Mouse (Mus musculus): ENCODE data around the gene 1110008L16Rik. TPM values are rescaled to one million over a fixed set of nuclear protein-coding genes. Genes with fewer than 3 reads are reported as not detected.

1110008L16Rik gene
- polyA plus RNA-seq, 1 experiment from 2014 or later, result 13.3 TPM

GRCm38 (mm10) chr12:55426300-55426699 is 126.9 kb downstream of the 1110008L16Rik start:
- Histone ChIP-seq H3K9ac (replicated peaks; ENCODE audit: low read depth, low read length) (no peak overlapping the region), H3K4me2 (ENCODE audit: low read length) (no peak overlapping the region), H3K9me3 (ENCODE audit: control insufficient read depth, low read length) (no peaks in the 10 kb centered on the region), H3K4me1 (replicated peaks; ENCODE audit: control insufficient read depth, insufficient read depth, low read length) (no peaks in the 10 kb centered on the region), H3K36me3 (ENCODE audit: control insufficient read depth, insufficient read depth) (no peaks in the 10 kb centered on the region), H3K27me3 (replicated peaks; ENCODE audit: control insufficient read depth, insufficient read depth, low read length) (no peaks in the 10 kb centered on the region), H3K27ac (ENCODE audit: low read length) (no peak overlapping the region), H3K4me3 (replicated peaks; ENCODE audit: low read length) (no peak overlapping the region)
- ATAC-seq, result no peak
- 94% methylated on average over 7 of the region's 7 CpGs for WGBS

- Histone ChIP-seq H3K36me3 (ENCODE audit: control insufficient read depth, insufficient read depth) (no peaks in the 10 kb centered on the region), H3K9ac (replicated peaks; ENCODE audit: low read depth, low read length) (no peak overlapping the region), H3K4me2 (ENCODE audit: low read length) (no peak overlapping the region), H3K9me3 (ENCODE audit: control insufficient read depth, low read length) (no peaks in the 10 kb centered on the region), H3K27ac (ENCODE audit: low read length) (no peak overlapping the region), H3K4me3 (replicated peaks; ENCODE audit: low read length) (no peak overlapping the region), H3K27me3 (replicated peaks; ENCODE audit: control insufficient read depth, insufficient read depth, low read length) (no peaks in the 10 kb centered on the region), H3K4me1 (replicated peaks; ENCODE audit: control insufficient read depth, insufficient read depth, low read length) (no peaks in the 10 kb centered on the region)
- no peak for ATAC-seq
- WGBS, result 86% methylated on average over 8 of the region's 8 CpGs
These were observed 129.8 kb downstream of the 1110008L16Rik start for GRCm38 (mm10) chr12:55429201-55429600.

GRCm38 (mm10) chr12:55429956-55430355 is 130.6 kb downstream of the 1110008L16Rik start:
- ATAC-seq, result no peak
- H3K27ac ChIP-seq (ENCODE audit: low read length), result no peak overlapping the region
- no peak overlapping the region for H3K4me3 ChIP-seq (replicated peaks; ENCODE audit: low read length)
- 83% methylated on average over 4 of the region's 4 CpGs for WGBS
- H3K4me2 ChIP-seq (ENCODE audit: low read length), result no peak overlapping the region
- no peak overlapping the region for H3K9ac ChIP-seq (replicated peaks; ENCODE audit: low read depth, low read length)
- no peaks in the 10 kb centered on the region for H3K27me3 ChIP-seq (replicated peaks; ENCODE audit: control insufficient read depth, insufficient read depth, low read length)
- no peaks in the 10 kb centered on the region for H3K36me3 ChIP-seq (ENCODE audit: control insufficient read depth, insufficient read depth)
- no peaks in the 10 kb centered on the region for H3K9me3 ChIP-seq (ENCODE audit: control insufficient read depth, low read length)
- H3K4me1 ChIP-seq (replicated peaks; ENCODE audit: control insufficient read depth, insufficient read depth, low read length), result no peaks in the 10 kb centered on the region

Other genes with a start within 250 kb of the 1110008L16Rik start
- 35.3 and 37.9 TPM in 2 replicates for gene 2700097O09Rik, start 219.5 kb upstream of the 1110008L16Rik start, polyA plus RNA-seq (2015; fragmentation: Nextera tagmentation; extraction: Ambion mirVana)
- 197 and 241 TPM in 2 replicates for gene Srp54a, start 219.3 kb upstream of the 1110008L16Rik start, polyA plus RNA-seq (2015; fragmentation: Nextera tagmentation; extraction: Ambion mirVana)
- gene Fam177a, start 175.1 kb upstream of the 1110008L16Rik start, polyA plus RNA-seq (2015; fragmentation: Nextera tagmentation; extraction: Ambion mirVana), result 54.4 and 59.6 TPM in 2 replicates
- 67.5 and 68.5 TPM in 2 replicates for gene Srp54b, start 144.5 kb upstream of the 1110008L16Rik start, polyA plus RNA-seq (2015; fragmentation: Nextera tagmentation; extraction: Ambion mirVana)
- 1.1 TPM in 1 of 2 replicates, not detected in the other for gene 1700047I17Rik2, start 100.0 kb upstream of the 1110008L16Rik start, polyA plus RNA-seq (2015; fragmentation: Nextera tagmentation; extraction: Ambion mirVana)
- gene Srp54c, start 69.4 kb upstream of the 1110008L16Rik start, polyA plus RNA-seq (2015; fragmentation: Nextera tagmentation; extraction: Ambion mirVana), result 80.8 and 90.3 TPM in 2 replicates
- 23.2 and 23.7 TPM in 2 replicates for gene Ppp2r3c, start 3.4 kb downstream of the 1110008L16Rik start, polyA plus RNA-seq (2015; fragmentation: Nextera tagmentation; extraction: Ambion mirVana)
- 434 and 452 TPM in 2 replicates for gene Psma6, start 84.6 kb downstream of the 1110008L16Rik start, polyA plus RNA-seq (2015; fragmentation: Nextera tagmentation; extraction: Ambion mirVana)
- 53.4 and 58.5 TPM in 2 replicates for gene Nfkbia, start 193.1 kb downstream of the 1110008L16Rik start, polyA plus RNA-seq (2015; fragmentation: Nextera tagmentation; extraction: Ambion mirVana)

All from forebrain, embryonic 16.5 days (tissue).